Mouse (Mus musculus) B cell, adult 2 months (primary cell): Measurements from ENCODE around the gene Cuedc2.
A peak's percentile ranks its signal among the peaks of the same experiment; 100 is the strongest.

Experiments used
- DNase-seq, 2 experiments: peaks; one replicate each; pipeline ENCODE4 v3.0.0; 2022

The Cuedc2 gene

GRCm38 (mm10) chr19:46305432-46306267, 32.9 kb downstream of the Cuedc2 start:
- DNase-seq = peak; percentile 98

- DNase-seq = no peak
Observed at GRCm38 (mm10) chr19:46304908-46305333, 33.6 kb downstream of the Cuedc2 start.

- DNase-seq = peak; percentile 98 to 99
Observed at GRCm38 (mm10) chr19:46304216-46304841, 34.2 kb downstream of the Cuedc2 start, which contains the start of gene Nfkb2. Gene Nfkb2, plus strand, starts transcription at chr19:46304320.

- no peak for DNase-seq
Observed at GRCm38 (mm10) chr19:46303251-46304215, 35.0 kb downstream of the Cuedc2 start.

GRCm38 (mm10) chr19:46302551-46302950, 36.0 kb downstream of the Cuedc2 start:
- DNase-seq = no peak

GRCm38 (mm10) chr19:46300294-46301045, 38.0 kb downstream of the Cuedc2 start:
- no peak for DNase-seq

GRCm38 (mm10) chr19:46296938-46297337, 41.6 kb downstream of the Cuedc2 start:
- no peak for DNase-seq

GRCm38 (mm10) chr19:46290535-46291105, 47.9 kb downstream of the Cuedc2 start:
- DNase-seq = no peak

GRCm38 (mm10) chr19:46287566-46287965, 50.9 kb downstream of the Cuedc2 start:
- no peak for DNase-seq

GRCm38 (mm10) chr19:46286926-46287325, 51.6 kb downstream of the Cuedc2 start:
- no peak for DNase-seq

- DNase-seq = no peak
Observed at GRCm38 (mm10) chr19:46286047-46286446, 52.5 kb downstream of the Cuedc2 start.

- no peak for DNase-seq
Observed at GRCm38 (mm10) chr19:46285631-46286030, 52.9 kb downstream of the Cuedc2 start.

GRCm38 (mm10) chr19:46284686-46285085, 53.8 kb downstream of the Cuedc2 start:
- DNase-seq = no peak

GRCm38 (mm10) chr19:46282081-46282849, 56.2 kb downstream of the Cuedc2 start:
- no peak for DNase-seq
